Comparison of ENCODE assay signal across 8 mouse cellular contexts in the genomic region with DNA sequence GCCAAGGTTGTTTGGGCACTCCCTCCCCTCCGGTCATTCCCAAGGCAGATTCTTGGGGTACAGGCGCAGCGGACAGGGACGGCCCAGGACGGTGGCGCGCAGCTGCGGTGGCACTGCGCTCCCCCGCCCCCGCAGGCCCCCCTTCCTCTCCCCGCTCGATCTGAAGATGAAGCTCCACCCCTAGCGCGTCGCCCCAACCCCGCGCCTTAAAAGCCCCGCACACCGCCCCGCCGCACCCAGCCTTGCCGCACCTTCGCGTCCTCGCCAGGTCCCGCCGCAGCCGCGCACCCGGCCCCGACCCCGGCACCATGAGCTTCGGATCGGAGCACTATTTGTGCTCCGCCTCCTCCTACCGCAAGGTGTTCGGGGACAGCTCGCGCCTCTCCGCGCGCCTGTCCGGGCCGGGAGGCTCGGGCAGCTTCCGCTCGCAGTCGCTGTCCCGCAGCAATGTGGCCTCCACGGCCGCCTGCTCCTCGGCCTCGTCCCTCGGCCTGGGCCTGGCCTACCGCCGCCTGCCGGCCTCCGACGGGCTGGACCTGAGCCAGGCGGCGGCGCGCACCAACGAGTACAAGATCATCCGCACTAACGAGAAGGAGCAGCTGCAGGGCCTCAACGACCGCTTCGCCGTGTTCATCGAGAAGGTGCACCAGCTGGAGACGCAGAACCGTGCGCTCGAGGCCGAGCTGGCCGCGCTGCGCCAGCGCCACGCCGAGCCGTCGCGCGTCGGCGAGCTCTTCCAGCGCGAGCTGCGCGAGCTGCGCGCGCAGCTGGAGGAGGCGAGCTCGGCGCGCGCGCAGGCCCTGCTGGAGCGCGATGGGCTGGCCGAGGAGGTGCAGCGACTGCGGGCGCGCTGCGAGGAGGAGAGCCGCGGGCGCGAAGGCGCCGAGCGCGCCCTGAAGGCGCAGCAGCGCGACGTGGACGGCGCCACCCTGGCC. TPM values are rescaled to one million over a fixed set of nuclear protein-coding genes. Genes with fewer than 3 reads are reported as not detected.
DNase-seq lines count a peak whose midpoint lies in the region; ATAC-seq and TF ChIP-seq lines count a peak whose summit lies in the region.

TSS of gene Ina (plus strand) at position 252 of the 935 bp plus-strand sequence.
TSS of gene Nt5c2 (minus strand) at position 707 of the 935 bp plus-strand sequence.

- no peak for TF ChIP-seq CTCF in gastrocnemius, adult 2 months (IDR thresholded peaks at IDR 0.05)

- no peaks in the 10 kb centered on the region for H3K36me3 ChIP-seq in forebrain, embryonic 10.5 days (replicated peaks)
- H3K36me3 ChIP-seq in hindbrain, embryonic 16.5 days (ENCODE audit: control insufficient read depth, insufficient read depth, low read length), result no peaks in the 10 kb centered on the region
- no peaks in the 10 kb centered on the region for H3K36me3 ChIP-seq in midbrain, embryonic 15.5 days (replicated peaks)

- peak; percentile 48 for DNase-seq in gastrocnemius, adult 2 months
- DNase-seq in gastrocnemius, postnatal 36 days, result no peak
- DNase-seq in brain, embryonic 18.5 days (ENCODE audit: low read depth, low spot score), result peak; percentile 70
- peak; percentile 29 for DNase-seq in forebrain, embryonic 10.5 days (ENCODE audit: extremely low spot score, low spot score)
- DNase-seq in left cerebral cortex, postnatal 25 days (ENCODE audit: low spot score in 2 of 2), result peak; percentile 75 to 84
- peak; percentile 71 for DNase-seq in telencephalon, adult 2 months (ENCODE audit: low read depth, low spot score)

- under 1% methylated on average over 123 of the region's 124 CpGs for WGBS in forebrain, embryonic 10.5 days
- under 1% methylated on average over 114 of the region's 124 CpGs for WGBS in hindbrain, embryonic 16.5 days
- under 1% methylated on average over 121 of the region's 124 CpGs for WGBS in midbrain, embryonic 15.5 days

- ATAC-seq in hindbrain, embryonic 16.5 days, result peak; percentile 87
- peak; percentile 90 for ATAC-seq in midbrain, embryonic 15.5 days (replicated peaks)

- intact Hi-C loops in gastrocnemius, adult 2 months (cut with DNase I), result no loop called here
- intact Hi-C loops in gastrocnemius, postnatal 36 days (cut with DNase I), result no loop called here
- intact Hi-C loops in left cerebral cortex, postnatal 25 days (cut with DNase I), result loop anchor here (1.0 kb wide), 1 partner anchor 36 kb away; the partner anchor contains the start of gene Pcgf6

- no peak within 1 kb of the TSS for H3K27ac ChIP-seq in gastrocnemius, adult 2 months
- peak within 1 kb of the TSS; percentile 54 for H3K27ac ChIP-seq in forebrain, embryonic 10.5 days
- H3K27ac ChIP-seq in hindbrain, embryonic 16.5 days (ENCODE audit: low read depth, low read length), result peak within 1 kb of the TSS; percentile 96
- peak within 1 kb of the TSS; percentile 96 for H3K27ac ChIP-seq in midbrain, embryonic 15.5 days

- H3K27me3 ChIP-seq in forebrain, embryonic 10.5 days (ENCODE audit: poor library complexity, severe bottlenecking), result peaks cover 72% of the 10 kb centered on the region
- peaks cover 2% of the 10 kb centered on the region for H3K27me3 ChIP-seq in hindbrain, embryonic 16.5 days (replicated peaks; ENCODE audit: control insufficient read depth, insufficient read depth, low read length)
- no peaks in the 10 kb centered on the region for H3K27me3 ChIP-seq in midbrain, embryonic 15.5 days (replicated peaks)

- H3K9ac ChIP-seq in hindbrain, embryonic 16.5 days (ENCODE audit: low read depth, low read length), result peak within 1 kb of the TSS; percentile 91
- peak within 1 kb of the TSS; percentile 83 for H3K9ac ChIP-seq in midbrain, embryonic 15.5 days

- peak within 1 kb of the TSS; percentile 55 for H3K4me3 ChIP-seq in gastrocnemius, adult 2 months
- peak within 1 kb of the TSS; percentile 57 for H3K4me3 ChIP-seq in forebrain, embryonic 10.5 days
- H3K4me3 ChIP-seq in hindbrain, embryonic 16.5 days (ENCODE audit: low read length), result peak within 1 kb of the TSS; percentile 85
- H3K4me3 ChIP-seq in midbrain, embryonic 15.5 days, result peak within 1 kb of the TSS; percentile 89

- peak within 1 kb of the TSS; percentile 69 for H3K4me2 ChIP-seq in hindbrain, embryonic 16.5 days (ENCODE audit: low read length)
- peak within 1 kb of the TSS; percentile 73 for H3K4me2 ChIP-seq in midbrain, embryonic 15.5 days

- no peaks in the 10 kb centered on the region for H3K9me3 ChIP-seq in forebrain, embryonic 10.5 days
- no peaks in the 10 kb centered on the region for H3K9me3 ChIP-seq in hindbrain, embryonic 16.5 days (ENCODE audit: control insufficient read depth, low read length)
- no peaks in the 10 kb centered on the region for H3K9me3 ChIP-seq in midbrain, embryonic 15.5 days

- H3K4me1 ChIP-seq in forebrain, embryonic 10.5 days, result peaks cover 49% of the 10 kb centered on the region
- peaks cover 6% of the 10 kb centered on the region for H3K4me1 ChIP-seq in hindbrain, embryonic 16.5 days (ENCODE audit: control insufficient read depth, insufficient read depth, low read depth, low read length)
- peaks cover 18% of the 10 kb centered on the region for H3K4me1 ChIP-seq in midbrain, embryonic 15.5 days

RNA-seq across cellular contexts. Expression of gene Ina, which starts in this region (rescaled TPM):
- not detected for total RNA-seq in gastrocnemius, adult 2 months (2021)
- total RNA-seq in gastrocnemius, postnatal 36 days (2021), result not detected
- 9.1 and 15.8 TPM in 2 replicates for polyA plus RNA-seq in forebrain, embryonic 10.5 days (2016; fragmentation: Nextera tagmentation; extraction: Ambion mirVana)
- polyA plus RNA-seq in hindbrain, embryonic 16.5 days (2015; fragmentation: Nextera tagmentation; extraction: Ambion mirVana), result 413 and 454 TPM in 2 replicates
- total RNA-seq in left cerebral cortex, postnatal 25 days (2021), result 100 to 1,000 TPM; 208 to 211 TPM
- polyA plus RNA-seq in midbrain, embryonic 15.5 days (2015; fragmentation: Nextera tagmentation; extraction: Ambion mirVana), result 589 and 592 TPM in 2 replicates

RNA-seq across cellular contexts. Expression of gene Nt5c2, which starts in this region (rescaled TPM):
- total RNA-seq in gastrocnemius, adult 2 months (2021), result 10 to 100 TPM in 1 of 2 experiments, 1 to 10 TPM in 1; 9.5 to 18.2 TPM
- total RNA-seq in gastrocnemius, postnatal 36 days (2021), result 10 to 100 TPM in 1 of 2 experiments, 1 to 10 TPM in 1; 6.3 to 10.2 TPM
- 70.5 and 71.1 TPM in 2 replicates for polyA plus RNA-seq in forebrain, embryonic 10.5 days (2016; fragmentation: Nextera tagmentation; extraction: Ambion mirVana)
- 77.6 and 80.6 TPM in 2 replicates for polyA plus RNA-seq in hindbrain, embryonic 16.5 days (2015; fragmentation: Nextera tagmentation; extraction: Ambion mirVana)
- total RNA-seq in left cerebral cortex, postnatal 25 days (2021), result 10 to 100 TPM; 73.0 to 74.4 TPM
- polyA plus RNA-seq in midbrain, embryonic 15.5 days (2015; fragmentation: Nextera tagmentation; extraction: Ambion mirVana), result 87.7 and 90.5 TPM in 2 replicates

Comparison
In these comparisons a context has a peak if more than half of its experiments do, and no peak if none do; other contexts are left out.
1. RNA of gene Ina (total RNA-seq): 208 to 211 TPM in left cerebral cortex, postnatal 25 days; not detected in gastrocnemius, adult 2 months and not detected in gastrocnemius, postnatal 36 days; every median in the first group is over 100 times any median in the second.
2. RNA of gene Ina (polyA plus RNA-seq): 589 to 592 TPM in midbrain, embryonic 15.5 days and 413 to 454 TPM in hindbrain, embryonic 16.5 days; 9.1 to 15.8 TPM in forebrain, embryonic 10.5 days; every median in the first group is over 10 times any median in the second.
3. DNase-seq: peak in gastrocnemius, adult 2 months (single experiment), brain, embryonic 18.5 days (single experiment), forebrain, embryonic 10.5 days (single experiment), left cerebral cortex, postnatal 25 days (2 of 2) and telencephalon, adult 2 months (single experiment); none in gastrocnemius, postnatal 36 days (0 of 2).
4. Peak in every context shown above with its lines, with median percentiles within 50 percentile points of each other: H3K4me3 ChIP-seq.